Mouse (Mus musculus): ENCODE data around the gene Tctn1.
"Not testable (repeated sequence)": the region's sequence is repeated elsewhere in the genome, so short reads cannot be mapped to it uniquely, and the experiment has no call there.

Gene Tctn1

GRCm38 (mm10) chr5:122218928-122219327 lies 45.3 kb downstream of the Tctn1 start:
- DNase-seq (ENCODE audit: low read depth), result peak; percentile 75

- no peak for DNase-seq (ENCODE audit: low read depth)
These were observed 46.0 kb downstream of the Tctn1 start for GRCm38 (mm10) chr5:122218109-122218905.

DNA sequence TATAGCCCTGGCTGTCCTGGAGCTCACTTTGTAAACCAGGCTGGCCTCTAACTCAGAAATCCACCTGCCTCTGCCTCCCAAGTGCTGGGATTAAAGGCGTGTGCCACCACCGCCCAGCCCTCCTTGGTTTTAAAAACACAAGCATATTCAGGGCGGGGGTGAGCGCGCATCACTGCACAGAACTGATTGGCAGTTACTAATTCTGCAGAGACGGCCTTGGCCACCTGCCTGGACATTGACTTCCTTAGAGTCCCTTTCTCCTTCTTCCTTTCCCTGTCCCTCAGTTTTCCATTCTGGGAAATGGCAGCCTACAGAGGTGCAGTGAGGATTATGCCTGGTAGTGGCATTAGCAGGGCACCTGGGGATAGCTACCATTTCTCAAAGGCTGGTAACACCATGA lies 46.6 kb downstream of the Tctn1 start:
- DNase-seq (ENCODE audit: low read depth), result no peak

- no peak for DNase-seq (ENCODE audit: low read depth)
These were observed 50.4 kb downstream of the Tctn1 start for GRCm38 (mm10) chr5:122213861-122214260.

GRCm38 (mm10) chr5:122212820-122213219 lies 51.4 kb downstream of the Tctn1 start:
- not testable (repeated sequence) for DNase-seq (ENCODE audit: low read depth)

GRCm38 (mm10) chr5:122212125-122212524 lies 52.1 kb downstream of the Tctn1 start:
- no peak for DNase-seq (ENCODE audit: low read depth)

GRCm38 (mm10) chr5:122210890-122211289 lies 53.4 kb downstream of the Tctn1 start:
- no peak for DNase-seq (ENCODE audit: low read depth)

DNA sequence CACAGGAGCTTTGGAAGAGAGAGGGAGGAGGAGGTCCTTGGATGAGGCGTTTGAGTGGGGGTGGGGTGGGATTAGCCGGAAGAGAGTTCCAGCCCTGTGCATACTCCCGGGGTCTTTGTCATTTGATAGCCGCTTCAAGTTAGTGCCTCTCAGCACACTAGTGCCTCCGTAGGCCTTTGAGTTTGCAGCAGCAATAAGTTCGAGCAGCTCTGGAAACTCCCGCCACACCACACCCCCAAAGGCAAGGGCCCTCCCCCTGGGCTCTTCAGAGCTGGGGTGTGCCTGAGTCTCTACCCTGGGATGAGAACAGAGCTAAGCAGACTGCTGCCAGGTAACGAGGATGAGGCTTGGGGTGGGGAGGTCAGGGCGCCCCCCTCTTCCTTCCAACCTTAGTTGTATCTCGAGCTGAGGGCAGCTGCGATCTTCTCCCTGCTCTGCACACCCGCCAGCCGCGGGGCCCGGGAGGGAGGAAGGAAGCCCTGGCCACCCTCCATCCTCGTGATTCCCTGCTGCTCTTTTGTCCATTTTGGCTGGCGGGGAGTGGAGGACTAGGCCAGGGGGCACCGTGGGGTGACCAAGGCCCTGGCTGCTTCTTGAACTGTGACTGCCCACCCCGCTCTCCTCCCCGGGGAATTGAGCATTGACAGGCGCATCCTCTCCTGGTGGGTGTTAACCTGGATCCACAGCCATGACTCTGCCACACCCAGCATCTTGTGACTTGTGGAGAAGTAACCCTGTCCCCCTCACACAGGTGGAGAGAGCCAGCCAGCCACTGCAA lies 54.5 kb downstream of the Tctn1 start:
- DNase-seq (ENCODE audit: low read depth), result peak; percentile 82

- DNase-seq (ENCODE audit: low read depth), result no peak
These were observed 55.4 kb downstream of the Tctn1 start for GRCm38 (mm10) chr5:122208909-122209308.

DNA sequence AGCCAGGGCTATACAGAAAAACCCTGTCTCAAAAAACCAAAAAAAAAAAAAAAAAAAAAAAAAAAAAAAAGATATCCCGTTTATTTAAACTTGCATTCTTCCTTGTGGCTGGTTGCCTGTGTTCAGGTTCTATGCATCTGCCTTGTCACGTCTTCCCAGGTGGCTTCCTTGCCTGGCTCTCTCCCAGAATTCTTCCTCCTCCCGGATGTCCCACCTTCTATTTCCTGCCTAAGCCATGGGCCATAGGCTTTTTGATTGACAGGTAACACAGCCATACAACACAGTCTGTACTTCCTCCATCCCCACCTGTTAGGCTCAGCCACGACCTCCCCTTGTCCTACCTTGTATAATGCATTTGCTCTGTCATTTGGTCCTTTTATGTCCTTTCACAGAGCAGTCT lies 57.8 kb downstream of the Tctn1 start, which contains the start of gene Hvcn1:
Hvcn1 (plus strand) TSS at position 330 of the 400 bp plus-strand sequence.
- DNase-seq (ENCODE audit: low read depth), result no peak

DNA sequence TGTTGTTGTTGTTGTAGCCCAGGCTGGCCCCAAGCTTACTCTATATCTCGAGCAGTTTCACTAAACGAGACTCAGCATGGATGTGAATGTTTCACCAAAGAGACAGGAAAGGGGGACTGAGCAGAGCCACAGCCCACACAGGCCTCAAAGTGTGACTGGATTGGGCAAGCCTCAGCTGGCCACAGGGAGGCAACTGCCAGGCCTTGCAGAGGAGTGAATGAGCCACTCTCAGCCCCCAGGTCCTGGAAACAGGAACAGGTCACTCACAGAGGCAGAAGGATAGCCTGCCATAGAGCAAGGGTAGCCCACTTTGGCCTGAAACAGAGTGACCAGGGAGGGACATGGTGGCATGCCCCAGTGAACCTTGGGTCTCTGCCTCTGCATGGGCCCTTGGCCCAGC lies 60.1 kb downstream of the Tctn1 start:
- no peak for DNase-seq (ENCODE audit: low read depth)

DNA sequence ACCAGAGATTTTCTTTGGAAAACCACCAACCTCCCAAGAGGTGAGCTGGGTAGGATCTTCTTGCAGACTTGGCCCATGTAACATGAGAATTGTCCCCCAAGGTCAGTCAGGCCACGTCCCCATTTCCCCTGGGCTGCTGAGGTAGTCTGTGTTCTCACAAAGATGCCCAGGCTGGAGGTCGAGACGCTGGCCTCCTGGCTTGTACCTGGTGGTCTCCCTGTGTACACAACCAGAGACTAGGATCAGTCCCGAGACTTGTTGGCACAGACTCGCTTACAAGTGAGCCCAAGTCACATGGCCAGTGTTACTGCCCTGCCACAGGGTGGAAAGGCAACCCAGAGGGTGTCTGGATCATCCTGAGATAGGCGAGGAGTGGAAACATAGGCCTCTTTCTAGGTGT lies 62.4 kb downstream of the Tctn1 start:
- DNase-seq (ENCODE audit: low read depth), result no peak

DNA sequence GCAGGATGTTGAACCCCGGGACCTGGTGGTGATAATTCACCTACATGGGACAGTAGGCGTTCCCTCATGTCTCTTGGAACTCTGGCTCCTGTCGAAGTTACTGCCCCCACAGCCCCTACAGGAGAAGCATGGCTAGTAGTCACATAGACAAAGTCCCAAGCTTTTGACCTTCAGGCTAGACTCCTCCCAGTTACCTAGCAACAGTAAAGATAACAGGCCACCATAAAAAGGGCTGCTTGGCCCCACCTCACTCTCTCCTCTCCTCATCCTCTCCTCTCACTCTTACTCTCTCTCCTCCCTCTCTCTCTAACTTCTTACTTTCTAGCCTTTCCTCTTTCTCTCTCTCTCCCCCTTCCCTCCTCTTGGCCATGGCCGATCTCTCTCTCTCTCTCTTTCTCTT lies 63.4 kb downstream of the Tctn1 start:
- no peak for DNase-seq (ENCODE audit: low read depth)

GRCm38 (mm10) chr5:122192347-122192746 lies 71.9 kb downstream of the Tctn1 start:
- peak; percentile 59 for DNase-seq (ENCODE audit: low read depth)

GRCm38 (mm10) chr5:122191269-122192063 lies 72.8 kb downstream of the Tctn1 start:
- no peak for DNase-seq (ENCODE audit: low read depth)

DNA sequence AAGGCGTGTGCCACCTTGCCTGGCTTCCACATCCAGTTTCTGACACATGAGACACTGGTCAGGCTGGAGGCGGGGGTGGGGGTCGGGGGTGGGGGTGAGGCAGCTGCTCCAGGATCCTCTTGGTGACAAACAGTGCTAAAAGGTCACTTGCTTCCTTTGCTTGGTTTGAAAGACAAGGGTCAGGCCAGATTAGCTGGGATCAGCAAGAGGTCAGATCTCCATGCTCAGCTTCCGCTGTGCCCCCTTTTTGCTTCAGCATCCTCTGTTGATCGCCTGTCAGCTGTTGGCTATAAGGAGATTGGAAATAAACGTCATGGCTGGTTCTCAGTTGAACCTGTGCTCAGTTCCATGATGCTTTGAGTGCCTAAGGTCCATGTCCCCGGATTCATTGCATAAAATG lies 73.8 kb downstream of the Tctn1 start:
- no peak for DNase-seq (ENCODE audit: low read depth)

GRCm38 (mm10) chr5:122189115-122189514 lies 75.1 kb downstream of the Tctn1 start:
- DNase-seq (ENCODE audit: low read depth), result no peak
